Mouse (Mus musculus) E14TG2a.4 (cell line): ENCODE data around the gene Rsf1.

Experiments
- CTCF ChIP-seq: conservative IDR thresholded peaks from 2 replicates; pipeline ENCODE4 v1.5.1; 2014; ENCODE audit warnings: low read length
- NANOG ChIP-seq: IDR thresholded peaks from 2 replicates; pipeline ENCODE4 v1.6.1; 2014; ENCODE audit warnings: borderline replicate concordance, low read length, mixed read lengths

DNA sequence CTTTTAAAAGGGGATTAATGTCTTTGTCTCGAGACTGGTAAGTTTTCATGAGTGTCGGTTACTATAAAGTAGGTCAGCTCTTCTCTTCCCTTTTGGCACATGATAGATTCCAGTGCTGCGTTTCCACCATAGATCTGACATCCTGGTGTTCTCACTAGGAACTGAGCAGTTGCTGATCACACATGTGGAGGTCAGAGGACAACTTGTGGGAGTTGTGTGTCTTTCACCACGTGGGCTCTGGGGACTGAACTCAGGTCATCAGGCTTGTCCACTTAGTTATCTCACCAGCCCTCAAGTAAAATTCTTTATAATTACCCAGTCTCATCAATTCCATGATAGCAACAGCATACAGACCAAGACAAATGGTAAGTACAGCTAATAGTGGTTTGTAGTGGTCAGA lies 10.3 kb upstream of the Rsf1 start:
- no peak for TF ChIP-seq CTCF
- no peak for TF ChIP-seq NANOG
